Mouse (Mus musculus): ENCODE measurements at regions not wholly inside any gene's neighbourhood (a gene's known extent, or its start where the extent isn't known, plus 50 kb on each side); places are given as distances from the start of the nearest gene placed in this dataset.

- Histone ChIP-seq H3K4me1 (replicated peaks) (no peaks in the 10 kb centered on the region), H3K27me3 (no peaks in the 10 kb centered on the region), H3K9me3 (no peaks in the 10 kb centered on the region), H3K9ac (no peak overlapping the region), H3K4me3 (no peak overlapping the region), H3K27ac (replicated peaks) (no peak overlapping the region), H3K36me3 (no peaks in the 10 kb centered on the region), H3K4me2 (no peak overlapping the region)
- WGBS = 68% methylated on average over 1 of the region's 1 CpGs
- ATAC-seq (ENCODE audit: low read depth) = no peak
Measured at GRCm38 (mm10) chr2:9717904-9718303, 163.1 kb upstream of the 4930412O13Rik start.

- ATAC-seq (ENCODE audit: low read depth) = no peak
- Histone ChIP-seq H3K4me3 (no peak overlapping the region), H3K4me2 (no peak overlapping the region), H3K27me3 (no peaks in the 10 kb centered on the region), H3K9me3 (no peaks in the 10 kb centered on the region), H3K27ac (replicated peaks) (no peak overlapping the region), H3K9ac (no peak overlapping the region), H3K36me3 (no peaks in the 10 kb centered on the region), H3K4me1 (replicated peaks) (no peaks in the 10 kb centered on the region)
- whole genome bisulfite sequencing = 80% methylated on average over 7 of the region's 7 CpGs
Measured at GRCm38 (mm10) chr2:9733243-9733642, 147.8 kb upstream of the 4930412O13Rik start.

- no peaks in the 10 kb centered on the region for H3K4me1 ChIP-seq (replicated peaks)
- H3K4me2 ChIP-seq = no peak overlapping the region
- H3K4me3 ChIP-seq = no peak overlapping the region
- no peaks in the 10 kb centered on the region for H3K9me3 ChIP-seq
- no peaks in the 10 kb centered on the region for H3K27me3 ChIP-seq
- 90% methylated on average over 3 of the region's 3 CpGs for WGBS
- ATAC-seq (ENCODE audit: low read depth) = no peak
- H3K9ac ChIP-seq = no peak overlapping the region
- no peak overlapping the region for H3K27ac ChIP-seq (replicated peaks)
- H3K36me3 ChIP-seq = no peaks in the 10 kb centered on the region
Measured at GRCm38 (mm10) chr2:9744181-9744580, 136.9 kb upstream of the 4930412O13Rik start.

- Histone ChIP-seq H3K36me3 (no peaks in the 10 kb centered on the region), H3K27ac (replicated peaks) (no peak overlapping the region), H3K9me3 (no peaks in the 10 kb centered on the region), H3K4me1 (replicated peaks) (no peaks in the 10 kb centered on the region), H3K9ac (no peak overlapping the region), H3K4me2 (no peak overlapping the region), H3K4me3 (no peak overlapping the region), H3K27me3 (no peaks in the 10 kb centered on the region)
- no peak for ATAC-seq (ENCODE audit: low read depth)
- WGBS = 53% methylated on average over 11 of the region's 11 CpGs
Measured at GRCm38 (mm10) chr2:9749829-9750788, 130.9 kb upstream of the 4930412O13Rik start.

GRCm38 (mm10) chr2:9753691-9754090 lies 127.4 kb upstream of the 4930412O13Rik start:
- Histone ChIP-seq H3K36me3 (no peaks in the 10 kb centered on the region), H3K27ac (replicated peaks) (no peak overlapping the region), H3K27me3 (no peaks in the 10 kb centered on the region), H3K9me3 (no peaks in the 10 kb centered on the region), H3K4me1 (replicated peaks) (no peaks in the 10 kb centered on the region), H3K4me2 (no peak overlapping the region), H3K4me3 (no peak overlapping the region), H3K9ac (no peak overlapping the region)
- 87% methylated on average over 7 of the region's 7 CpGs for WGBS
- no peak for ATAC-seq (ENCODE audit: low read depth)

GRCm38 (mm10) chr2:9754153-9754552 lies 126.9 kb upstream of the 4930412O13Rik start:
- Histone ChIP-seq H3K4me2 (no peak overlapping the region), H3K27me3 (no peaks in the 10 kb centered on the region), H3K9me3 (no peaks in the 10 kb centered on the region), H3K36me3 (no peaks in the 10 kb centered on the region), H3K9ac (no peak overlapping the region), H3K4me3 (no peak overlapping the region), H3K4me1 (replicated peaks) (no peaks in the 10 kb centered on the region), H3K27ac (replicated peaks) (no peak overlapping the region)
- ATAC-seq (ENCODE audit: low read depth) = no peak
- 27% methylated on average over 6 of the region's 6 CpGs for WGBS

GRCm38 (mm10) chr2:9757770-9758420 lies 123.2 kb upstream of the 4930412O13Rik start:
- WGBS = 83% methylated on average over 5 of the region's 5 CpGs

GRCm38 (mm10) chr2:9758983-9759382 lies 122.1 kb upstream of the 4930412O13Rik start:
- Histone ChIP-seq H3K9me3 (no peaks in the 10 kb centered on the region), H3K9ac (no peak overlapping the region), H3K4me3 (no peak overlapping the region), H3K4me2 (no peak overlapping the region), H3K27ac (replicated peaks) (no peak overlapping the region), H3K27me3 (no peaks in the 10 kb centered on the region), H3K36me3 (no peaks in the 10 kb centered on the region), H3K4me1 (replicated peaks) (no peaks in the 10 kb centered on the region)
- ATAC-seq (ENCODE audit: low read depth) = no peak
- WGBS = 91% methylated on average over 7 of the region's 7 CpGs

More at GRCm38 (mm10) chr2:9757770-9758420, 123.2 kb upstream of the 4930412O13Rik start:
- Histone ChIP-seq H3K4me3 (no peak overlapping the region), H3K4me2 (no peak overlapping the region), H3K27ac (replicated peaks) (no peak overlapping the region), H3K36me3 (no peaks in the 10 kb centered on the region), H3K4me1 (replicated peaks) (no peaks in the 10 kb centered on the region), H3K9ac (no peak overlapping the region), H3K27me3 (no peaks in the 10 kb centered on the region), H3K9me3 (no peaks in the 10 kb centered on the region)
- no peak for ATAC-seq (ENCODE audit: low read depth)

- WGBS = 87% methylated on average over 7 of the region's 7 CpGs
- no peak overlapping the region for H3K9ac ChIP-seq
- no peak overlapping the region for H3K4me2 ChIP-seq
Measured at GRCm38 (mm10) chr2:9759389-9760104, 121.5 kb upstream of the 4930412O13Rik start.

GRCm38 (mm10) chr2:9780159-9780558 lies 100.9 kb upstream of the 4930412O13Rik start:
- H3K27me3 ChIP-seq = no peaks in the 10 kb centered on the region
- no peak overlapping the region for H3K4me2 ChIP-seq
- H3K9me3 ChIP-seq = no peaks in the 10 kb centered on the region
- no peak for ATAC-seq (ENCODE audit: low read depth)
- no peaks in the 10 kb centered on the region for H3K4me1 ChIP-seq (replicated peaks)
- no peak overlapping the region for H3K4me3 ChIP-seq
- H3K27ac ChIP-seq (replicated peaks) = no peak overlapping the region
- H3K9ac ChIP-seq = no peak overlapping the region
- 65% methylated on average over 2 of the region's 2 CpGs for WGBS
- no peaks in the 10 kb centered on the region for H3K36me3 ChIP-seq

More at GRCm38 (mm10) chr2:9759389-9760104, 121.5 kb upstream of the 4930412O13Rik start:
- no peak overlapping the region for H3K27ac ChIP-seq (replicated peaks)
- H3K4me1 ChIP-seq (replicated peaks) = no peaks in the 10 kb centered on the region
- no peaks in the 10 kb centered on the region for H3K9me3 ChIP-seq
- H3K27me3 ChIP-seq = no peaks in the 10 kb centered on the region
- H3K4me3 ChIP-seq = no peak overlapping the region
- ATAC-seq (ENCODE audit: low read depth) = no peak
- no peaks in the 10 kb centered on the region for H3K36me3 ChIP-seq

GRCm38 (mm10) chr2:9782698-9783097 lies 98.4 kb upstream of the 4930412O13Rik start:
- ATAC-seq (ENCODE audit: low read depth) = no peak
- no peaks in the 10 kb centered on the region for H3K9me3 ChIP-seq
- H3K4me1 ChIP-seq (replicated peaks) = no peaks in the 10 kb centered on the region
- H3K36me3 ChIP-seq = no peaks in the 10 kb centered on the region
- no peak overlapping the region for H3K27ac ChIP-seq (replicated peaks)
- no peaks in the 10 kb centered on the region for H3K27me3 ChIP-seq
- no peak overlapping the region for H3K9ac ChIP-seq
- 80% methylated on average over 3 of the region's 3 CpGs for WGBS
- H3K4me2 ChIP-seq = no peak overlapping the region
- no peak overlapping the region for H3K4me3 ChIP-seq

- H3K27me3 ChIP-seq = no peaks in the 10 kb centered on the region
- no peaks in the 10 kb centered on the region for H3K9me3 ChIP-seq
- peaks cover 4% of the 10 kb centered on the region; the same call in 1 of the 2 replicates for H3K4me1 ChIP-seq (replicated peaks)
- no peak overlapping the region for H3K4me3 ChIP-seq
- no peak overlapping the region for H3K4me2 ChIP-seq
- H3K36me3 ChIP-seq = no peaks in the 10 kb centered on the region
- no peak overlapping the region for H3K9ac ChIP-seq
- no peak for ATAC-seq (ENCODE audit: low read depth)
- WGBS = 95% methylated on average over 1 of the region's 1 CpGs
- H3K27ac ChIP-seq (replicated peaks) = no peak overlapping the region
Measured at GRCm38 (mm10) chr2:9791970-9792369, 89.1 kb upstream of the 4930412O13Rik start.

Measured in neural tube, embryonic 13.5 days (tissue).